Mouse (Mus musculus): Measurements from ENCODE around the gene Mettl18. TPM values are rescaled to one million over a fixed set of nuclear protein-coding genes. Genes with fewer than 3 reads are reported as not detected.

Gene Mettl18
- polyA plus RNA-seq (2021; fragmentation: Nextera tagmentation): 7.7 and 8.5 TPM in 2 replicates
- long read RNA-seq, experiment 1, transcript Mettl18-202 (2 exons, 1,419 nt): major isoform, 12 of 16 reads
- long read RNA-seq, experiment 1, partial matches to known transcripts: 1 of 16 reads
- long read RNA-seq, experiment 1, other reads (novel, unspliced or antisense): 0 of 16 reads
- long read RNA-seq, experiment 2, transcript Mettl18-202 (2 exons, 1,419 nt): minor isoform, 18 of 40 reads
- long read RNA-seq, experiment 2, transcript Mettl18-201 (2 exons, 1,513 nt): major isoform, 22 of 40 reads
- long read RNA-seq, experiment 2, partial matches to known transcripts: 0 of 40 reads
- long read RNA-seq, experiment 2, other reads (novel, unspliced or antisense): 0 of 40 reads

GRCm38 (mm10) chr1:163994721-163995608 is at the start of gene Mettl18, which contains the start of gene BC055324:
Mettl18 (plus strand) TSS chr1:163994889.
BC055324 (minus strand) TSS chr1:163994796.

Other genes starting within 250 kb of the Mettl18 start
- 105 and 108 TPM in 2 replicates for gene Kifap3, start 215.3 kb upstream of the Mettl18 start, polyA plus RNA-seq (2021; fragmentation: Nextera tagmentation)
- 9.9 and 10.3 TPM in 2 replicates for gene Scyl3, start 65.8 kb upstream of the Mettl18 start, polyA plus RNA-seq (2021; fragmentation: Nextera tagmentation)
- 0.19 and 0.33 TPM in 2 replicates for gene BC055324, start 93 bp upstream of the Mettl18 start, polyA plus RNA-seq (2021; fragmentation: Nextera tagmentation)
- gene Sele, start 53.3 kb downstream of the Mettl18 start, polyA plus RNA-seq (2021; fragmentation: Nextera tagmentation): not detected in 2 replicates
- not detected in 2 replicates for gene Sell, start 67.1 kb downstream of the Mettl18 start, polyA plus RNA-seq (2021; fragmentation: Nextera tagmentation)
- not detected in 2 replicates for gene Selp, start 120.4 kb downstream of the Mettl18 start, polyA plus RNA-seq (2021; fragmentation: Nextera tagmentation)
- gene F5, start 156.9 kb downstream of the Mettl18 start, polyA plus RNA-seq (2021; fragmentation: Nextera tagmentation): 0.15 and 3.4 TPM in 2 replicates

All from layer of hippocampus, adult 6 months (tissue).